Comparison of ENCODE assay signal across 29 mouse cellular contexts in genomic region chr7:30707441-30707840, GRCm38 (mm10). TPM values are rescaled to one million over a fixed set of nuclear protein-coding genes. Genes with fewer than 3 reads are reported as not detected.
A peak's percentile ranks its signal among the peaks of the same experiment; 100 is the strongest.
DNase-seq lines count a peak whose midpoint lies in the region; ATAC-seq lines count a peak whose summit lies in the region.
"Had no signal": no experiment of that assay in that cellular context is flagged by ENCODE, and none has a peak within 500 bp of the region (broad histone marks: within the 10 kb centered on the region; RNA-seq: fewer than 3 reads in every experiment).

No protein-coding gene starts in this region.

- no peaks in the 10 kb centered on the region; the same call in 1 of the 2 replicates for H3K27me3 ChIP-seq in heart, embryonic 15.5 days
- H3K27me3 ChIP-seq in liver, embryonic 11.5 days (replicated peaks; ENCODE audit: control insufficient read depth, insufficient read depth, low read length), result no peaks in the 10 kb centered on the region
- H3K27me3 ChIP-seq: embryonic facial prominence, embryonic 15.5 days; hindbrain, embryonic 15.5 days had no signal

- peaks cover 13% of the 10 kb centered on the region for H3K4me1 ChIP-seq in heart, embryonic 15.5 days (replicated peaks)
- H3K4me1 ChIP-seq in liver, embryonic 11.5 days (replicated peaks; ENCODE audit: control insufficient read depth, insufficient read depth, low read length), result peaks cover 10% of the 10 kb centered on the region
- H3K4me1 ChIP-seq: embryonic facial prominence, embryonic 15.5 days; forebrain, embryonic 10.5 days; hindbrain, embryonic 15.5 days had no signal

- WGBS in heart, embryonic 15.5 days, result 89% methylated on average over 1 of the region's 1 CpGs
- WGBS in liver, embryonic 11.5 days, result 94% methylated on average over 1 of the region's 1 CpGs

- DNase-seq in adrenal gland, postnatal 14 days, result peak; percentile 24
- DNase-seq in adrenal gland, postnatal 25 days, result no peak
- DNase-seq in heart, adult 9 months (ENCODE audit: low spot score in 2 of 2), result no peak
- peak; percentile 43 for DNase-seq in NIH3T3 (ENCODE audit: low read depth)
- DNase-seq in liver, result no peak
- DNase-seq in liver, embryonic 11.5 days (ENCODE audit: low spot score), result no peak
- DNase-seq: adrenal gland, adult 2 months; cerebellum, adult 11 months; cerebellum, adult 8-10 months; cerebellum, postnatal 14 days; embryo, embryonic 11 days; gastrocnemius, postnatal 36 days; heart, adult 11 months; heart, postnatal 14 days; kidney, adult 18-20 months had no signal

- H3K9ac ChIP-seq in heart, embryonic 15.5 days, result no peak overlapping the region
- no peak overlapping the region for H3K9ac ChIP-seq in liver, embryonic 11.5 days (ENCODE audit: low read depth, low read length)
- H3K9ac ChIP-seq: embryonic facial prominence, embryonic 15.5 days; hindbrain, embryonic 15.5 days had no signal

- no peaks in the 10 kb centered on the region for H3K36me3 ChIP-seq in heart, embryonic 15.5 days
- no peaks in the 10 kb centered on the region for H3K36me3 ChIP-seq in liver, embryonic 11.5 days (ENCODE audit: control insufficient read depth, insufficient read depth, low read length)
- H3K36me3 ChIP-seq: embryonic facial prominence, embryonic 15.5 days; forebrain, embryonic 10.5 days; hindbrain, embryonic 15.5 days had no signal

- H3K4me2 ChIP-seq in heart, embryonic 15.5 days, result no peak overlapping the region
- H3K4me2 ChIP-seq in liver, embryonic 11.5 days, result no peak overlapping the region
- H3K4me2 ChIP-seq: embryonic facial prominence, embryonic 15.5 days; hindbrain, embryonic 15.5 days had no signal

- no peak overlapping the region for H3K4me3 ChIP-seq in heart, embryonic 15.5 days
- H3K4me3 ChIP-seq in liver, embryonic 11.5 days (ENCODE audit: low read depth, low read length), result no peak overlapping the region
- H3K4me3 ChIP-seq: embryonic facial prominence, embryonic 15.5 days; erythroblast, embryonic 14.5 days; forebrain, embryonic 10.5 days; hindbrain, embryonic 15.5 days had no signal

- peak overlapping the region; percentile 83; the same call in 1 of the 2 replicates for H3K27ac ChIP-seq in heart, embryonic 15.5 days
- no peak overlapping the region for H3K27ac ChIP-seq in liver, embryonic 11.5 days (ENCODE audit: low read depth, low read length)
- H3K27ac ChIP-seq: embryonic facial prominence, embryonic 15.5 days; forebrain, embryonic 10.5 days; hindbrain, embryonic 15.5 days had no signal

- H3K9me3 ChIP-seq in heart, embryonic 15.5 days (replicated peaks), result no peaks in the 10 kb centered on the region
- no peaks in the 10 kb centered on the region for H3K9me3 ChIP-seq in liver, embryonic 11.5 days (ENCODE audit: control insufficient read depth, low read length)
- H3K9me3 ChIP-seq: embryonic facial prominence, embryonic 15.5 days; forebrain, embryonic 10.5 days; hindbrain, embryonic 15.5 days had no signal

- no peak for ATAC-seq in heart, embryonic 15.5 days (replicated peaks; ENCODE audit: insufficient number of reproducible peaks, insufficient read depth, low FRiP score, low read depth)
- no peak for ATAC-seq in liver, embryonic 11.5 days (replicated peaks; ENCODE audit: low FRiP score)
- ATAC-seq: forebrain, embryonic 14.5 days had no signal

RNA-seq across cellular contexts. Expression of gene Atp4a, which starts 4.6 kb away (rescaled TPM):
- 3.0 TPM in 2 replicates for total RNA-seq in adrenal gland, postnatal 14 days (2021)
- total RNA-seq in adrenal gland, postnatal 25 days (2021), result 3.6 and 3.8 TPM in 2 replicates
- 0.37 and 0.62 TPM in 2 replicates for polyA plus RNA-seq in heart, embryonic 15.5 days (2015; fragmentation: Nextera tagmentation; extraction: Ambion mirVana)
- 1.5 and 1.9 TPM in 2 replicates for polyA plus RNA-seq in liver, embryonic 11.5 days (2014; fragmentation: Nextera tagmentation; extraction: Ambion mirVana)
- polyA plus RNA-seq: embryonic facial prominence, embryonic 11.5 days; erythroblast, embryonic 14.5 days had no signal

RNA-seq across cellular contexts. Expression of gene 2200002J24Rik, which starts 8.7 kb away (rescaled TPM):
- 1.4 and 3.4 TPM in 2 replicates for total RNA-seq in adrenal gland, postnatal 14 days (2021)
- 5.5 and 11.1 TPM in 2 replicates for total RNA-seq in adrenal gland, postnatal 25 days (2021)
- 1.0 and 1.4 TPM in 2 replicates for polyA plus RNA-seq in heart, embryonic 15.5 days (2015; fragmentation: Nextera tagmentation; extraction: Ambion mirVana)
- polyA plus RNA-seq in liver, embryonic 11.5 days (2014; fragmentation: Nextera tagmentation; extraction: Ambion mirVana), result 0.53 TPM in 1 of 2 replicates, not detected in the other
- total RNA-seq: common myeloid progenitor, adult 5-6 weeks; gastrocnemius, adult 8-10 months; gastrocnemius, postnatal 36 days; heart, postnatal 14 days had no signal
- polyA plus RNA-seq: brain, embryonic 14.5 days; embryonic facial prominence, embryonic 11.5 days; erythroblast, embryonic 14.5 days; forebrain, embryonic 10.5 days; forebrain, embryonic 14.5 days; hindbrain, embryonic 11.5 days; hindbrain, embryonic 15.5 days had no signal

RNA-seq across cellular contexts. Expression of gene Tmem147, which starts 21.9 kb away (rescaled TPM):
- total RNA-seq in adrenal gland, postnatal 14 days (2021), result 215 and 242 TPM in 2 replicates
- total RNA-seq in adrenal gland, postnatal 25 days (2021), result 209 TPM in 2 replicates
- 167 and 172 TPM in 2 replicates for polyA plus RNA-seq in heart, embryonic 15.5 days (2015; fragmentation: Nextera tagmentation; extraction: Ambion mirVana)
- polyA plus RNA-seq in liver, embryonic 11.5 days (2014; fragmentation: Nextera tagmentation; extraction: Ambion mirVana), result 168 and 181 TPM in 2 replicates

RNA-seq across cellular contexts. Expression of gene Pmis2, which starts 36.0 kb away (rescaled TPM):
- total RNA-seq in adrenal gland, postnatal 14 days (2021), result not detected in 2 replicates
- total RNA-seq in adrenal gland, postnatal 25 days (2021), result not detected in 2 replicates
- not detected in 2 replicates for polyA plus RNA-seq in heart, embryonic 15.5 days (2015; fragmentation: Nextera tagmentation; extraction: Ambion mirVana)
- not detected in 2 replicates for polyA plus RNA-seq in liver, embryonic 11.5 days (2014; fragmentation: Nextera tagmentation; extraction: Ambion mirVana)
- total RNA-seq: adrenal gland, adult 2 months; adrenal gland, postnatal 4 days; CH12.LX; common myeloid progenitor, adult 5-6 weeks had no signal
- polyA plus RNA-seq: adrenal gland, adult 2 months; brain, embryonic 14.5 days; embryonic facial prominence, embryonic 11.5 days; embryonic facial prominence, embryonic 15.5 days; erythroblast, embryonic 14.5 days; forebrain, embryonic 10.5 days; forebrain, embryonic 14.5 days; heart, embryonic 14.5 days; hindbrain, embryonic 11.5 days; hindbrain, embryonic 15.5 days had no signal

RNA-seq across cellular contexts. Expression of gene Gapdhs, which starts 36.0 kb away (rescaled TPM):
- not detected in 2 replicates for total RNA-seq in adrenal gland, postnatal 14 days (2021)
- total RNA-seq in adrenal gland, postnatal 25 days (2021), result not detected in 2 replicates
- 0.13 TPM in 1 of 2 replicates, not detected in the other for polyA plus RNA-seq in heart, embryonic 15.5 days (2015; fragmentation: Nextera tagmentation; extraction: Ambion mirVana)
- 0.31 and 0.44 TPM in 2 replicates for polyA plus RNA-seq in liver, embryonic 11.5 days (2014; fragmentation: Nextera tagmentation; extraction: Ambion mirVana)
- total RNA-seq: adrenal gland, adult 2 months; adrenal gland, postnatal 4 days; common myeloid progenitor, adult 5-6 weeks; gastrocnemius, adult 8-10 months; gastrocnemius, postnatal 36 days; heart, postnatal 14 days had no signal
- polyA plus RNA-seq: adrenal gland, adult 2 months; brain, embryonic 14.5 days; erythroblast, embryonic 14.5 days had no signal

Comparison
In these comparisons a context has a peak if more than half of its experiments do, and no peak if none do; other contexts are left out.
1. DNase-seq: peak in adrenal gland, postnatal 14 days (single experiment) and NIH3T3 (single experiment); none in adrenal gland, postnatal 25 days (single experiment), heart, adult 9 months (0 of 2), liver (single experiment) and liver, embryonic 11.5 days (single experiment).